Mouse (Mus musculus) ES-E14 (cell line): ENCODE data around the gene Pigs. TPM values are rescaled to one million over a fixed set of nuclear protein-coding genes. Genes with fewer than 3 reads are reported as not detected.

Source experiments
- DNase-seq: peaks from one replicate; pipeline ENCODE4 v3.0.0-alpha.2; 2013; ENCODE audit warnings: low read depth, low spot score
- H3K27ac ChIP-seq: 2 replicates; pipeline ENCODE4 v1.5.1; 2012; ENCODE audit warnings: low read depth, mild to moderate bottlenecking, low read length, moderate library complexity, mixed read lengths; ENCODE audit not compliant: poor library complexity, insufficient read depth, severe bottlenecking
- H3K36me3 ChIP-seq: 2 replicates; pipeline ENCODE4 v1.6.1; 2012; ENCODE audit warnings: mild to moderate bottlenecking, low read length, moderate library complexity, mixed read lengths; ENCODE audit not compliant: control insufficient read depth, poor library complexity, insufficient read depth, severe bottlenecking
- H3K4me1 ChIP-seq, 2 experiments: fragments of 150-350 bp in 1 of 2; sonication (generic) in 1 of 2; 2 replicates each; pipeline ENCODE4 v1.6.1; 2012; ENCODE audit warnings: low read length in 2 of 2, mild to moderate bottlenecking in 1 of 2, mixed read lengths in 1 of 2; ENCODE audit not compliant: control insufficient read depth in 2 of 2, insufficient read depth in 2 of 2, poor library complexity in 1 of 2
- H3K4me3 ChIP-seq, 2 experiments: fragments of 150-350 bp in 1 of 2; sonication (generic) in 1 of 2; 2 replicates each; pipeline ENCODE4 v1.5.1; 2012; ENCODE audit warnings: low read length in 2 of 2, low read depth in 1 of 2, mild to moderate bottlenecking in 1 of 2, mixed read lengths in 1 of 2; ENCODE audit not compliant: insufficient read depth in 1 of 2, poor library complexity in 1 of 2, severe bottlenecking in 1 of 2
- H3K9ac ChIP-seq: 2 replicates; pipeline ENCODE4 v1.6.1; 2012; ENCODE audit warnings: low read depth, mild to moderate bottlenecking, low read length, mixed read lengths; ENCODE audit not compliant: poor library complexity, insufficient read depth, severe bottlenecking
- H3K9me3 ChIP-seq: fragments of 150-350 bp; sonication (generic); 2 replicates; pipeline ENCODE4 v1.6.1; 2012; ENCODE audit warnings: low read depth, mild to moderate bottlenecking, low read length; ENCODE audit not compliant: control insufficient read depth, insufficient read depth
- CHD2 ChIP-seq: IDR thresholded peaks from 2 replicates; pipeline ENCODE4 v1.6.1; 2014; ENCODE audit warnings: mild to moderate bottlenecking, low read depth, low read length, inconsistent platforms
- HCFC1 ChIP-seq: IDR thresholded peaks from 2 replicates; pipeline ENCODE4 v1.6.1; 2012; ENCODE audit warnings: low read length, inconsistent platforms, borderline replicate concordance; ENCODE audit not compliant: insufficient read depth
- MAFK ChIP-seq: IDR thresholded peaks from 2 replicates; pipeline ENCODE4 v1.6.1; 2014; ENCODE audit warnings: mild to moderate bottlenecking, low read depth, low read length, inconsistent platforms; ENCODE audit not compliant: insufficient read depth
- ZC3H11A ChIP-seq: IDR thresholded peaks from 2 replicates; pipeline ENCODE4 v1.6.1; 2012; ENCODE audit warnings: low read depth, mild to moderate bottlenecking, inconsistent platforms, low read length, borderline replicate concordance
- ZNF384 ChIP-seq: IDR thresholded peaks from 2 replicates; pipeline ENCODE4 v1.6.1; 2012; ENCODE audit warnings: low read depth, low read length, inconsistent platforms
- in situ Hi-C, 2 experiments: fragments of 600-800 bp; cut with MboI; formaldehyde crosslinking; loops; one replicate each; pipeline ENCODE4 v1.15.1; 2025; ENCODE audit warnings: low sequenced_read_pairs in 2 of 2, inconsistent platforms in 1 of 2; ENCODE audit not compliant: unreplicated experiment in 2 of 2
- total RNA-seq: library from RNA; depleted of rRNA; stranded (reverse); fragments of 300-350 nt; gene quantifications from 2 replicates; pipeline ENCODE4 v1.2.3, GENCODE M21; 2012

The Pigs gene
- total RNA-seq, 1 experiment: 45.7 TPM

DNA sequence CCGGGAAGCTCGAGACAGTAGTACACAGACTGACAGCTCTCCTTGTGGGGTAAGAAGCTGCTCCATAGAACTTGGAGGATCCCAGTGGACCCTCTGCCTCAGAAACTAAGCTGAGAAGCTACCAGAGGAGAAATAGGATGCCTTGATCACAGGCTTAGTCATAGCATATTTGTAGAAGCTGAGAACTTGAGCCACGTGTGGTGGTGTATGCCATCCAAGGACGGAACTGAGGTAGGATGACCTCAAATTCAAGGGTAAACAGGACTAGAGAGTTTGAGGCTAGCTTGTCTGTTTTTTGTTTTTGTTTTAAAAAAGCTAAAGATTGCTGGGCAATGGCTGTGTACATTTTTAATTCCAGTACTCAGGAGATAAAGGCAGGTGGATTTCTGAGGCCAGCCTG lies 22.9 kb upstream of the Pigs start:
- Histone ChIP-seq H3K9ac (no peak overlapping the region), H3K36me3 (peaks cover 19% of the 10 kb centered on the region), H3K27ac (no peak overlapping the region), H3K4me1 (no peaks in the 10 kb centered on the region), H3K4me3 (no peak overlapping the region), H3K9me3 (no peaks in the 10 kb centered on the region)
- in situ Hi-C loops: no loop called here
- TF ChIP-seq MAFK (no peak), ZNF384 (no peak), HCFC1 (no peak), ZC3H11A (no peak), CHD2 (no peak)
- no peak for DNase-seq

- H3K9me3 ChIP-seq: no peaks in the 10 kb centered on the region
- peaks cover 38% of the 10 kb centered on the region for H3K36me3 ChIP-seq
- in situ Hi-C loops: no loop called here
- no peak overlapping the region; the same call in 1 of the 2 replicates for H3K27ac ChIP-seq
- TF ChIP-seq MAFK (no peak), ZNF384 (no peak), HCFC1 (no peak), CHD2 (no peak)
- H3K9ac ChIP-seq: no peak overlapping the region
- DNase-seq: no peak
- peaks cover 0 to 3% of the 10 kb centered on the region in 2 experiments; a peak in 1 of 4 replicates for H3K4me1 ChIP-seq
- H3K4me3 ChIP-seq: no peak overlapping the region
Measured at GRCm38 (mm10) chr11:78310861-78311511, 17.2 kb upstream of the Pigs start.

DNA sequence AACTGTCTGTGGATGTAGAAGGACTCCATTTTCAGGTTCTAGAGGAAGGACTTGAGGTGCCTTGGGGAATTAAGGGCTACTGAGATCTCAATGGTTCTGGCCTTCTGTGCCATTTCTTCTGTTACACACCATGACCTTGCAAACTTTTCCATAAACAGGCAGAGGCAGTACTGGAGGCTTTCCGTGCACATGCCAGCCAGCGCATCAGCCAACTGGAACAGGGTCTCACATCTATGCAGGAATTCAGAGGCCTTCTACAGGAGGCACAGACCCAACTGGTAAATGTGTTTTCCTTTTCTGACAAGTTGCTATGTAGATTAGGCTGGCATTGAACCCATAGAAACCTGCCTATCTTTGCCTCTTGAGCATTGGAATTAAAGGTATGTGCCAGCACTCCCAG lies 14.6 kb upstream of the Pigs start:
- in situ Hi-C loops: no loop called here
- no peaks in the 10 kb centered on the region for H3K9me3 ChIP-seq
- DNase-seq: no peak
- TF ChIP-seq ZC3H11A (no peak), HCFC1 (no peak), ZNF384 (no peak), MAFK (no peak), CHD2 (no peak)
- peaks cover 44% of the 10 kb centered on the region for H3K36me3 ChIP-seq
- no peak overlapping the region for H3K27ac ChIP-seq
- peaks cover 0 to 7% of the 10 kb centered on the region in 2 experiments; a peak in 1 of 4 replicates for H3K4me1 ChIP-seq
- H3K4me3 ChIP-seq: no peak overlapping the region
- H3K9ac ChIP-seq: no peak overlapping the region

GRCm38 (mm10) chr11:78318411-78318810 lies 9.8 kb upstream of the Pigs start:
- H3K4me3 ChIP-seq: no peak overlapping the region
- TF ChIP-seq MAFK (no peak), ZC3H11A (no peak), ZNF384 (no peak), CHD2 (no peak), HCFC1 (no peak)
- H3K9ac ChIP-seq: no peak overlapping the region
- H3K27ac ChIP-seq: no peak overlapping the region
- H3K36me3 ChIP-seq: peaks cover 50% of the 10 kb centered on the region
- in situ Hi-C loops: no loop called here
- H3K4me1 ChIP-seq: peaks cover 0 to 12% of the 10 kb centered on the region in 2 experiments; a peak in 2 of 4 replicates
- no peak for DNase-seq
- H3K9me3 ChIP-seq: no peaks in the 10 kb centered on the region
